Mouse (Mus musculus) stomach, embryonic 14.5 days (tissue): ENCODE data around the gene Atg4d. TPM values are rescaled to one million over a fixed set of nuclear protein-coding genes. Genes with fewer than 3 reads are reported as not detected.
A peak's percentile ranks its signal among the peaks of the same experiment; 100 is the strongest.
"Not testable (repeated sequence)": the region's sequence is repeated elsewhere in the genome, so short reads cannot be mapped to it uniquely, and the experiment has no call there.

Experiments
- ATAC-seq: fragments of 200-750 bp; cut with Nextera tagmentation; 2 replicates; pipeline ENCODE4 v1.8.0; 2017; ENCODE audit warnings: low read depth, moderate TSS enrichment; ENCODE audit not compliant: insufficient number of reproducible peaks, insufficient read depth, low FRiP score
- H3K27ac ChIP-seq: fragments of 300-500 bp; sonication (generic); 2 replicates; pipeline ENCODE4 v1.5.1; 2014; ENCODE audit warnings: mild to moderate bottlenecking, low read length, moderate library complexity, mixed read lengths
- H3K27me3 ChIP-seq: fragments of 300-500 bp; sonication (generic); 2 replicates; pipeline ENCODE4 v1.6.1; 2014; ENCODE audit warnings: low read length, control low read depth, mixed read lengths; ENCODE audit not compliant: control insufficient read depth, insufficient read depth
- H3K36me3 ChIP-seq: fragments of 300-500 bp; sonication (generic); 2 replicates; pipeline ENCODE4 v1.6.1; 2014; ENCODE audit warnings: mild to moderate bottlenecking, control low read depth, low read length, moderate library complexity, mixed read lengths; ENCODE audit not compliant: control insufficient read depth, insufficient read depth
- H3K4me1 ChIP-seq: fragments of 300-500 bp; sonication (generic); 2 replicates; pipeline ENCODE4 v1.6.1; 2014; ENCODE audit warnings: low read length, control low read depth, mixed read lengths; ENCODE audit not compliant: control insufficient read depth, insufficient read depth
- H3K4me2 ChIP-seq: fragments of 300-500 bp; sonication (generic); replicated peaks from 2 replicates; pipeline ENCODE4 v1.6.1; 2014; ENCODE audit warnings: low read depth, low read length, control low read depth
- H3K4me3 ChIP-seq: fragments of 300-500 bp; sonication (generic); 2 replicates; pipeline ENCODE4 v1.5.1; 2014; ENCODE audit warnings: low read depth, low read length, control low read depth
- H3K9ac ChIP-seq: fragments of 300-500 bp; sonication (generic); replicated peaks from 2 replicates; pipeline ENCODE4 v1.6.1; 2014; ENCODE audit warnings: low read depth, mild to moderate bottlenecking, control low read depth, low read length, moderate library complexity, mixed read lengths
- H3K9me3 ChIP-seq: fragments of 300-500 bp; sonication (generic); 2 replicates; pipeline ENCODE4 v1.6.1; 2016; ENCODE audit warnings: low read depth, low read length, control low read depth; ENCODE audit not compliant: control insufficient read depth
- WGBS: fragments of 180-500 bp; shearing (Covaris S2); extraction: QIAGEN DNeasy Blood & Tissue Kit; methylation state at CpG from one replicate; pipeline ENCODE4 v1.1.7; 2014; 5-methylcytosine and 5-hydroxymethylcytosine counted together
- polyA plus RNA-seq: library from polyadenylated mRNA; unstranded; fragments of >200 nt; fragmentation: Nextera tagmentation; extraction: Ambion mirVana; gene quantifications from 2 replicates; pipeline ENCODE4 v1.2.1, GENCODE M21; 2014

The Atg4d gene
- polyA plus RNA-seq, 1 experiment from 2014 or later, result 38.8 TPM

- H3K4me1 ChIP-seq, H3K27me3 ChIP-seq, H3K36me3 ChIP-seq, H3K27ac ChIP-seq, H3K9me3 ChIP-seq, H3K4me3 ChIP-seq, H3K9ac ChIP-seq, H3K4me2 ChIP-seq, ATAC-seq: not testable (repeated sequence)
- WGBS, result 76% methylated on average over 4 of the region's 4 CpGs
These were observed 8.7 kb upstream of the Atg4d start for GRCm38 (mm10) chr9:21256349-21256748.

- Histone ChIP-seq H3K9ac (no peak overlapping the region), H3K9me3 (no peaks in the 10 kb centered on the region), H3K27me3 (no peaks in the 10 kb centered on the region), H3K4me2 (no peak overlapping the region), H3K4me3 (no peak overlapping the region), H3K27ac (no peak overlapping the region), H3K36me3 (no peaks in the 10 kb centered on the region), H3K4me1 (peaks cover 6% of the 10 kb centered on the region; the same call in 1 of the 2 replicates)
- no peak for ATAC-seq
- WGBS, result 82% methylated on average over 6 of the region's 6 CpGs
These were observed 4.5 kb upstream of the Atg4d start for GRCm38 (mm10) chr9:21260491-21261040.

- H3K4me1 ChIP-seq, result peaks cover 13% of the 10 kb centered on the region
- H3K9ac ChIP-seq, result no peak overlapping the region
- H3K27me3 ChIP-seq, result no peaks in the 10 kb centered on the region
- H3K4me2 ChIP-seq, result no peak overlapping the region
- no peak for ATAC-seq
- peaks cover under 1% of the 10 kb centered on the region; the same call in 1 of the 2 replicates for H3K36me3 ChIP-seq
- H3K27ac ChIP-seq, result no peak overlapping the region
- no peaks in the 10 kb centered on the region for H3K9me3 ChIP-seq
- H3K4me3 ChIP-seq, result no peak overlapping the region
- 56% methylated on average over 2 of the region's 2 CpGs for WGBS
These were observed 3.3 kb upstream of the Atg4d start for GRCm38 (mm10) chr9:21261831-21262230.

- peak; percentile 20; the same call in 1 of the 2 replicates for ATAC-seq
- H3K9me3 ChIP-seq, result no peaks in the 10 kb centered on the region
- H3K27me3 ChIP-seq, result no peaks in the 10 kb centered on the region
- H3K4me2 ChIP-seq, result peak overlapping the region; percentile 65
- 0 out of 2 replicates have a peak overlapping the region, but pooled peaks have one; percentile 86 for H3K9ac ChIP-seq
- H3K4me1 ChIP-seq, result peaks cover 13% of the 10 kb centered on the region
- WGBS, result 17% methylated on average over 17 of the region's 17 CpGs
- H3K4me3 ChIP-seq, result peak overlapping the region; percentile 94
- H3K36me3 ChIP-seq, result peaks cover 18% of the 10 kb centered on the region
- peak overlapping the region; percentile 84 for H3K27ac ChIP-seq
These were observed 657 bp upstream of the Atg4d start for GRCm38 (mm10) chr9:21264272-21264999.

GRCm38 (mm10) chr9:21265611-21266010 lies 518 bp downstream of the Atg4d start:
- Histone ChIP-seq H3K36me3 (peaks cover 29% of the 10 kb centered on the region), H3K9ac (peak overlapping the region; percentile 86), H3K4me3 (peak overlapping the region; percentile 94), H3K27ac (peak overlapping the region; percentile 69), H3K9me3 (no peaks in the 10 kb centered on the region), H3K4me1 (peaks cover 13% of the 10 kb centered on the region), H3K4me2 (peak overlapping the region; percentile 65), H3K27me3 (no peaks in the 10 kb centered on the region)
- 4% methylated on average over 11 of the region's 11 CpGs for WGBS
- ATAC-seq, result no peak

GRCm38 (mm10) chr9:21266889-21267288 lies 1.8 kb downstream of the Atg4d start:
- Histone ChIP-seq H3K9ac (no peak overlapping the region), H3K4me2 (no peak overlapping the region), H3K4me3 (no peak overlapping the region), H3K36me3 (peaks cover 41% of the 10 kb centered on the region), H3K9me3 (no peaks in the 10 kb centered on the region), H3K4me1 (peaks cover 12% of the 10 kb centered on the region), H3K27me3 (no peaks in the 10 kb centered on the region), H3K27ac (no peak overlapping the region)
- no peak for ATAC-seq
- 92% methylated on average over 5 of the region's 5 CpGs for WGBS

- no peak overlapping the region for H3K4me2 ChIP-seq
- ATAC-seq, result no peak
- H3K36me3 ChIP-seq, result peaks cover 56% of the 10 kb centered on the region
- whole genome bisulfite sequencing, result 91% methylated on average over 16 of the region's 16 CpGs
- H3K9me3 ChIP-seq, result no peaks in the 10 kb centered on the region
- no peak overlapping the region for H3K4me3 ChIP-seq
- no peak overlapping the region for H3K9ac ChIP-seq
- H3K27me3 ChIP-seq, result no peaks in the 10 kb centered on the region
- H3K27ac ChIP-seq, result no peak overlapping the region
- peaks cover 11% of the 10 kb centered on the region for H3K4me1 ChIP-seq
These were observed 3.2 kb downstream of the Atg4d start for GRCm38 (mm10) chr9:21268305-21268704.

- 76% methylated on average over 5 of the region's 5 CpGs for WGBS
- peaks cover 68% of the 10 kb centered on the region for H3K36me3 ChIP-seq
- not testable (repeated sequence) for H3K27me3 ChIP-seq, H3K9me3 ChIP-seq, H3K9ac ChIP-seq, H3K4me3 ChIP-seq, H3K4me1 ChIP-seq, H3K4me2 ChIP-seq, H3K27ac ChIP-seq, ATAC-seq
These were observed 4.5 kb downstream of the Atg4d start for GRCm38 (mm10) chr9:21269590-21269989.
